Mouse (Mus musculus): ENCODE data around the gene Clnk. TPM values are rescaled to one million over a fixed set of nuclear protein-coding genes. Genes with fewer than 3 reads are reported as not detected.

The Clnk gene
- polyA plus RNA-seq, 1 experiment from 2014 or later = 0.31 TPM

DNA sequence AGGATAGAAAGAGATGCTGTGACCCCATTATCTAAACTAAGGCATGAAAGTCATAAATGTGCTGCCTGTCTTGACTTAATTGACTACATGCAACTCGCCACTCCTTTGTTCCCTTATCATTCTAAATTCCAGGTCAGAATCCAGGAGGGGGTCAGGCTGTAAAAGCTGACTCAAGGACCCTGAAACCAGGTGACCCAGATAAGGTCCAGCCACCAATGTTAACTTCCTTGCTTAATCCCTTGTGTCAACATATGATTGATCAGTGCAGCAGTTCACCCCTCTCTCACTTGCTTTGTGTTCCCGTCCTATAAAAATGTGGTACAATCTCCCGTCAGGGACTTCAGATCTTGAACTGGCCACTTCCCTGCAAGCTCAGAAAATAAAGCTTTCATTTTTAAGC is 31.1 kb downstream of the Clnk start:
- ATAC-seq (ENCODE audit: insufficient number of reproducible peaks, low FRiP score, low TSS enrichment, low read depth) = no peak
- H3K27me3 ChIP-seq = no peaks in the 10 kb centered on the region
- no peak overlapping the region for H3K27ac ChIP-seq
- WGBS = 59% methylated on average over 3 of the region's 3 CpGs
- no peak overlapping the region for H3K4me2 ChIP-seq
- H3K4me3 ChIP-seq = no peak overlapping the region
- no peaks in the 10 kb centered on the region for H3K9me3 ChIP-seq
- no peaks in the 10 kb centered on the region for H3K4me1 ChIP-seq
- H3K9ac ChIP-seq = no peak overlapping the region
- H3K36me3 ChIP-seq = no peaks in the 10 kb centered on the region

DNA sequence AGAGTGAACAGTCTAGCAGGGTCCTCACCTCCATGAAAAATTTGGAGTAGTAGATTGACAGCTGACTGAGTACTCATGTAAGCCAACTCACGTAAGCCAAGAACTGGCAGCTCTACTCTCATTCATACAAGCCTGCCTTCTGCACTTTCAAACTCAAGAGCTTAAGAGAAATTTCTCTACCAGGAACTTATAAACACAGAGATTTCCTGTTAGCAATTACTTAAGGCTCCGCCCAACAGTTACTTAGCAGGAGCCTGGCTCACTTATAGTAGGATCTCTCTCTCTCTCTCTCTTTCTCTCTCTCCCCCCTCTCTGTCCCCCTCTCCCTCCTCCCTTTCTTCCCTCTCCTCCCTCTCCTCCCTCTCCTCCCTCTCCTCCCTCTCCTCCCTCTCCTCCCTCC is 32.3 kb downstream of the Clnk start:
- Histone ChIP-seq H3K4me2 (no peak overlapping the region), H3K9me3 (no peaks in the 10 kb centered on the region), H3K4me1 (no peaks in the 10 kb centered on the region), H3K27me3 (no peaks in the 10 kb centered on the region), H3K36me3 (no peaks in the 10 kb centered on the region), H3K9ac (no peak overlapping the region), H3K4me3 (no peak overlapping the region), H3K27ac (no peak overlapping the region)
- WGBS = 60% methylated on average over 2 of the region's 2 CpGs
- ATAC-seq (ENCODE audit: insufficient number of reproducible peaks, low FRiP score, low TSS enrichment, low read depth) = no peak

DNA sequence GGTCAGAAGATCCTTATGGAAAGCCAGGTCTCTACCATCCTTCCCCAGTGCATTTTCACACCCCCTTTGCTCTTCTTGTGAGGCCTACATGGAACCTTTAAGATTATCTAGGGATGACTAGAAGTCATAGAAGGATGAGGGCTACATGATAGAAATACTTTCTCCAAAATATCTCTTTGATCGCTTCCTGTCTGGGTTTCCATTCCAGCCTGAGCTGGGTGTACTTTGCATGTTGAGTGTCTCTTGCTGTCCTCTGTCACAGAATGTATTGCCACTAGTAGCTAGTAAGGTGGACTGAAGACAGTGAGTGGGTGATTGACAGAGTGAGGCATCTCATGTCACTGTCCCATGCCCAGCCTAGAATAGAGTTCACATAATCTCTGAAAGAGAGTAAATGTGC is 36.6 kb downstream of the Clnk start:
- no peaks in the 10 kb centered on the region for H3K27me3 ChIP-seq
- H3K27ac ChIP-seq = no peak overlapping the region
- no peak overlapping the region for H3K9ac ChIP-seq
- H3K9me3 ChIP-seq = no peaks in the 10 kb centered on the region
- H3K4me3 ChIP-seq = no peak overlapping the region
- no peaks in the 10 kb centered on the region for H3K36me3 ChIP-seq
- WGBS = 98% methylated on average over 1 of the region's 1 CpGs
- H3K4me2 ChIP-seq = no peak overlapping the region
- ATAC-seq (ENCODE audit: insufficient number of reproducible peaks, low FRiP score, low TSS enrichment, low read depth) = no peak
- no peaks in the 10 kb centered on the region for H3K4me1 ChIP-seq

DNA sequence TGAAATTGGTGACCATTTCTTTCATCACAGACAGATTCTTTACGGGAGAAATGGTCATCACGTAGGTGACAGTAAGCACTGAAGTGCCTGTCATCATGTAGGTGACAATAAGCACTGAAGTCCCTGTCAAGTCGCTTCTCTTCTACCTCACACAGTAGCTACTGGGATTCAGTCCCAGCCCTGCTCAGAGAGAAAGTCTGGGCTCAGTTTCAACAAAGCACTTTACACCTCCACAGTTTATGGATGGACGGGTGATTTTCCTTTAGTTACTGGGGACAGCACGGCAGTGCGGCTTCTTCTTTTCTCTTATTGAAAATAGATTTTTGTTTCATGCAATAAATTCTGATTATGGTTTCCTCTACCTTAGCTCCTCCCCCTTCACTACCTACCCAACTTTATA is 49.3 kb downstream of the Clnk start:
- Histone ChIP-seq H3K36me3 (no peaks in the 10 kb centered on the region), H3K27me3 (no peaks in the 10 kb centered on the region), H3K9me3 (no peaks in the 10 kb centered on the region), H3K4me3 (no peak overlapping the region), H3K4me2 (no peak overlapping the region), H3K9ac (no peak overlapping the region), H3K27ac (no peak overlapping the region), H3K4me1 (no peaks in the 10 kb centered on the region)
- no peak for ATAC-seq (ENCODE audit: insufficient number of reproducible peaks, low FRiP score, low TSS enrichment, low read depth)
- WGBS = 69% methylated on average over 6 of the region's 6 CpGs

DNA sequence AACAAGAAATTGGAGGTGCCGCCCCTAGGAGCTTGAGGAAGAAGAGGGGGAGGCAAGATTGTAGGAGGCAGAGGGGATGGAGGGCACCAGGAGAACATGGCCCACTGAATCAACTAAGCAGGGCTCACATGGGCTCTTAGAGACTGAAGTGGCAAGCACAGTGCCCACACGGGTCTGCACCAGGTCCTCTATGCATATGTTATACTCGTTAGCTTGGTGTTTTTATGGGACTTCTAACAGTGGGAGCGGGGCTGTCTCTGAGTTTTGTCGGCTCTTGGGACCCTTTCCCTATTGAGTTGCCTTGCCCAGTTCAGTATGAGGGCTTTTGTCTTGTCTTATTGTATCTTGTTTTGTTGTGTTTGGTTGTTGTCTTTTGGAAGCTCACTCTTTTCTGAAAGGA is 50.0 kb downstream of the Clnk start:
- no peak overlapping the region for H3K4me3 ChIP-seq
- no peak overlapping the region for H3K4me2 ChIP-seq
- no peak overlapping the region for H3K9ac ChIP-seq
- H3K36me3 ChIP-seq = no peaks in the 10 kb centered on the region
- no peaks in the 10 kb centered on the region for H3K27me3 ChIP-seq
- ATAC-seq (ENCODE audit: insufficient number of reproducible peaks, low FRiP score, low TSS enrichment, low read depth) = no peak
- H3K4me1 ChIP-seq = no peaks in the 10 kb centered on the region
- H3K27ac ChIP-seq = no peak overlapping the region
- WGBS = 51% methylated on average over 5 of the region's 5 CpGs
- no peaks in the 10 kb centered on the region for H3K9me3 ChIP-seq

DNA sequence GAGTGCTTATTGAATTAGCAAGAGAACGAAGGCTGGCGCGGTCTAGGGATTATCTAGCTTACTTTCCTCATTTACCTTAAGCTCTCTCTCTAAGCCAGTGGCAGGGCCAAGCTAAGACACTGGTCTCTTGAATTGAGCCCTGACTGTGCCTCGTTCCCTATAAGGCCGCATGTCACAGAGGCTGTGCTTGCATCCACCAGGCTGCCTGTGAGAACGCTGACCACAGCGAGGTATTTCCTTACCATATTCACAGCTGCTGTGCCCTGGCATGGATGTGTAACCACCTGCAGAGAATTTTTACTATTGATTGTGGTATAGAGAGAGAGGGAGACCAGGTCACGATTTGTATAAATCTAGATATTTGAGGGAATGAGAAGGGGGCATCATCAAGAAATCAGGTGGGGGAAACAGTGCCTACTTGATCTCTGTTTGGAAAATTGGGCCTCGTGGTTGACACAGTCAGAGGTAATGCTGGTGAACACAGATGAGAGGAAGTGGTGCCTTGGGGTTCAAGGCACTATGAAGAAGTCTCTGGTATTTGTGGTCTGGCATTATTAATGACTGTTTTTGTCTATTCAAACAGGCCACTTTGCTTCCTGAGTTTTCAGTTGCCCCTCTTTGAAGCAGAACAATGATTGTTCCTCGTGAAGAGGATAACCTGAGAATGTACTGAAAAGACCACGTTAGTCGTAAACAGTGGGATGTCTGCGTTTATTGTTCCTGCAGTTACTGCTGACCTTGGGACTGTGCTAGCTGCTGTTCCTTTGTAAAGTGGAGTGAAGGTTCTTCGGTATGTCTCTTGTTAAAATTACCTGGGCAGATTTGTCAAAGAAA is 52.3 kb downstream of the Clnk start:
- no peaks in the 10 kb centered on the region for H3K27me3 ChIP-seq
- no peak for ATAC-seq (ENCODE audit: insufficient number of reproducible peaks, low FRiP score, low TSS enrichment, low read depth)
- 54% methylated on average over 14 of the region's 14 CpGs for WGBS
- no peak overlapping the region for H3K9ac ChIP-seq
- H3K36me3 ChIP-seq = no peaks in the 10 kb centered on the region
- no peak overlapping the region for H3K4me2 ChIP-seq
- H3K4me3 ChIP-seq = no peak overlapping the region
- H3K9me3 ChIP-seq = no peaks in the 10 kb centered on the region
- no peak overlapping the region for H3K27ac ChIP-seq
- no peaks in the 10 kb centered on the region for H3K4me1 ChIP-seq

DNA sequence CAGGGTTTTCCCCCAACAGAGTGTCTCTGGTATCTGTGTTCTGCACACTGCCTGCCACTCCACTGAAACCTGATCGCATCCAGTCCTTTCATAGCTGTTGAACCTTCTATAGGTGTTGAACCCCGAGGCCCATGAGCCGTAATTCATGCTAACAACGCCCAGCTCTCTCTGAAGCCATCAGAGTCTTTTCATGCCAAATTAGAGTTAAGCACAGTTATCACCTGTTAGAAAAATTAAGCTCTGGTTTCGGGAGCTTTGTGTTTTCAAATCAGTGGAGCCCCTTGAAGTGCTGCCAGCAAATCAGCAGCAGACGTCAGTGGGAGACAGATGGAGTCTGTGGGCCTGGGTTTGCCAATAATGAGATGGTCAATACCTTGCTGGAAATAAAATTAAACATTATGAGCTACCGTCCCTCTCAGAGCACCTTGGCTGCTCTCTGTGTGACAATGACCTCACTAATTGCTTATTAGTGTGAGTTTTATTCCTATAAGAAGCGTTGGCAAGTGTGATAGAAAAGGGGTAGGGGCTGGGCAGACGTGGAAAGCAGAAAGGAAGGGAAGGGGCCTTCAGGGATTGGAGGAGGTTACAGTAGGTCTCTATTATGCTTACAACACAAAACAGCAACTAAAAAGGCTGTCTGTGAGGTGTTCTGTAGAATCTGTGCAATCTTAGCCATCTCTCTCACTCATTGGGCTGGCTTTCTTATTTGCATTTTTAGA is 63.1 kb downstream of the Clnk start:
- H3K27ac ChIP-seq = no peak overlapping the region

DNA sequence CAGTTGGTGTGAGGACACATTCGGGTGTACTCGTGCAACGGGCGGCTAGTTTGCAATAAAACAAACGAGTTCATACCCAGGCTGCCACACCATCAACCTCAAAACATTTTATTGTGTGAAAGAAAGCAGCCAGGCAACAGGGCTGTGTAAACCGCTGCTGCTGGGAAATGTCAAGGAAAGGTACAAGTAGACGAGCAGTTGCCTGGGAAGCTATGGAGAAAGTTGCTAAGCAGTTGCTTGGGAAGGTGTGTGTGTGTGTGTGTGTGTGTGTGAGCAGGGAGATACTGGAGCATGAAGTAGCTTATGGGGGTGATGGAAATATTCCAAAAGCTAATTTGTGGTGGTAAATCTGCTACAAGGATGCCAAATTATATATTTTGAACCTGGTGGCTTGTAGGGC is 63.7 kb downstream of the Clnk start:
- Histone ChIP-seq H3K4me1 (peaks cover 13% of the 10 kb centered on the region), H3K9ac (no peak overlapping the region), H3K9me3 (no peaks in the 10 kb centered on the region), H3K36me3 (no peaks in the 10 kb centered on the region), H3K27ac (no peak overlapping the region), H3K4me2 (0 out of 2 replicates have a peak overlapping the region, but pooled peaks have one; percentile 8), H3K27me3 (0 out of 2 replicates have a peak, but pooled peaks cover 3% of the 10 kb centered on the region), H3K4me3 (no peak overlapping the region)
- no peak for ATAC-seq (ENCODE audit: insufficient number of reproducible peaks, low FRiP score, low TSS enrichment, low read depth)
- 19% methylated on average over 7 of the region's 7 CpGs for WGBS

More for the DNA sequence above, 63.1 kb downstream of the Clnk start:
- no peak overlapping the region for H3K9ac ChIP-seq
- 0 out of 2 replicates have a peak, but pooled peaks cover 3% of the 10 kb centered on the region for H3K27me3 ChIP-seq
- H3K4me2 ChIP-seq = no peak overlapping the region
- H3K36me3 ChIP-seq = no peaks in the 10 kb centered on the region
- H3K9me3 ChIP-seq = no peaks in the 10 kb centered on the region
- peaks cover 13% of the 10 kb centered on the region for H3K4me1 ChIP-seq
- no peak overlapping the region for H3K4me3 ChIP-seq
- WGBS = 15% methylated on average over 9 of the region's 9 CpGs
- ATAC-seq (ENCODE audit: insufficient number of reproducible peaks, low FRiP score, low TSS enrichment, low read depth) = no peak

DNA sequence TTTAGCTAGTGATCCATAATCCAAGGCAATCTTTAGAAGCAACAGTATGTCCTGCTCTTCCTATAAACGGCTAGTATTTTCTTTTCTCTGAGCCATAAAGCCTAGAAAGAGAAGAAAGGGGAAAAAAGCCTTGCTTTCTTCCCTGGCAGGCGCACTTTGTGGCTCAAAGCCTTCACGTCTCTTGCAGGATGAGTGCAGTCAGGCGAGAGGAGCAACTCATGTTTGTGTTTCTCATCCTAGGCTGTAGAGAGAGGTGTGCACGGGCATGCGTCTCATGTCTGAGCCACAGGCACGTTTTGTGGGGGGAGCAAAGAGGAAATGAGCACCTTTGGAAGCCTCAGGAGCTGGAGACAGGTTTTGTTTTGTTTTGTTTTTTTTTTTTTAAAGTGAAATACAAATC is 64.2 kb downstream of the Clnk start:
- H3K4me2 ChIP-seq = peak overlapping the region; percentile 8; the same call in 1 of the 2 replicates
- no peak overlapping the region for H3K9ac ChIP-seq
- H3K27me3 ChIP-seq = 0 out of 2 replicates have a peak, but pooled peaks cover 3% of the 10 kb centered on the region
- H3K27ac ChIP-seq = no peak overlapping the region
- H3K9me3 ChIP-seq = no peaks in the 10 kb centered on the region
- H3K4me1 ChIP-seq = peaks cover 13% of the 10 kb centered on the region
- no peak for ATAC-seq (ENCODE audit: insufficient number of reproducible peaks, low FRiP score, low TSS enrichment, low read depth)
- 23% methylated on average over 7 of the region's 7 CpGs for WGBS
- H3K4me3 ChIP-seq = no peak overlapping the region
- no peaks in the 10 kb centered on the region for H3K36me3 ChIP-seq

DNA sequence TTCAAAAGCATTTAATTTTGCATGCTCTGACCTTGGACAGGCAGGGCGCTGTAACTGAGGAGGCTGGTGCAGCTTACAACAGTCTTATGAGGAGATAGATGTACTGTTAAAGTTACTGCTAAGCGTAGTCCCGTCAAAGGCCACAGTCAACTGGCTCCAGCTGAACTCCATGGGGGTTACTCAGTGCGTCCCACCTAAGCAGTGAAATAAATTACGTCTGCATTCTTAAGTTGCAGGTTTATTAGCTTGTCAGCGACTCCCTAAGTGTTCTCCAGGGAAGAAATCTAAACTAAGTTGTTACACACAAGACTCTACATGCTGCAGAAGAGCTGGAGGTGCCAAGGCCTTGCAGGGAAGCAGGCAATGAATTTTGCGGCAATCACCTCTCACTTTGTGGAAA is 77.7 kb downstream of the Clnk start:
- Histone ChIP-seq H3K4me1 (peaks cover 4% of the 10 kb centered on the region; the same call in 1 of the 2 replicates), H3K9me3 (no peaks in the 10 kb centered on the region), H3K27me3 (no peaks in the 10 kb centered on the region), H3K9ac (no peak overlapping the region), H3K4me2 (no peak overlapping the region), H3K27ac (no peak overlapping the region), H3K4me3 (no peak overlapping the region), H3K36me3 (no peaks in the 10 kb centered on the region)
- no peak for ATAC-seq (ENCODE audit: insufficient number of reproducible peaks, low FRiP score, low TSS enrichment, low read depth)
- 22% methylated on average over 7 of the region's 7 CpGs for WGBS

DNA sequence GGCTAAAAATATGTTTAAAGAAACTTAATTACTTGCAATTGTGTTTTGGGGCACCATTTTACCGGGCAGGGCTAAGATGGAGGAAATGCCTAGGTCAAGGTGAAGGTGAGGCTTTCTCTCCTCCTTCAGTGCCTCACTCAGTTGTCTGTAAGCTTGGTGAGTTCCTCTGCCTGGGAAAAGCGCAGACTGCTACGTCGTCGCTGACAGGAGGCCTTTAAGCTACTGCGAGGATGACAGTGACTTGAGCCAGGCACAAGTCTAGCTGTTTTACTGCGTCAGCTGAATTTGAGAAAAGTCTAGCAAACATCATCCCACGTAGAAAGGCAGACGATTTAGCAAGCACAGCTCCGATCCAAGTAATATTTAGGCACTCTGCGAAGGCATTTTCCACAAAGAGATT is 81.5 kb downstream of the Clnk start:
- H3K4me3 ChIP-seq = no peak overlapping the region
- no peak overlapping the region for H3K9ac ChIP-seq
- 60% methylated on average over 11 of the region's 11 CpGs for WGBS
- H3K27me3 ChIP-seq = no peaks in the 10 kb centered on the region
- no peak overlapping the region for H3K27ac ChIP-seq
- H3K9me3 ChIP-seq = no peaks in the 10 kb centered on the region
- ATAC-seq (ENCODE audit: insufficient number of reproducible peaks, low FRiP score, low TSS enrichment, low read depth) = no peak
- H3K36me3 ChIP-seq = no peaks in the 10 kb centered on the region
- peaks cover 4% of the 10 kb centered on the region; the same call in 1 of the 2 replicates for H3K4me1 ChIP-seq
- no peak overlapping the region for H3K4me2 ChIP-seq

DNA sequence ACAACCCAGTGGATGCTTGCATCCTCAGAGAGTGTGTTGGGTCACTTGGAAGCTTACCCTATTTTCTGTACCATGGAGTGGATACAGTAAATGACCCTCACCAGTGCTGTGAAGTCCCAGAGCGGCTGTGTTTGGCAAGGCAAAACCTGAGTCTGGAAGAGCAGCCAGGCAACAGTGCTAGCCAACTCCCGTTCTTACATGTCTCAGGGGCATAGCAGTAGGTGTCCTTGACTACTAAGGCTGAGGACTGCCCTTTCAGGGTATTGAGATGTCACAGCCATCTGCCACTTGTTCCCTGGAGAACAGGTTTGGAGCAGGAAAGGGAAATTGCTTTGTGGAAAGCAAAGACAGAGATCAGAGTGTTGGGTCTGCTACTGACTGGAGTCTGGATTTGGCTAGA is 85.5 kb downstream of the Clnk start:
- no peak for ATAC-seq (ENCODE audit: insufficient number of reproducible peaks, low FRiP score, low TSS enrichment, low read depth)
- H3K27me3 ChIP-seq = no peaks in the 10 kb centered on the region
- H3K4me3 ChIP-seq = no peak overlapping the region
- H3K27ac ChIP-seq = no peak overlapping the region
- no peak overlapping the region for H3K4me2 ChIP-seq
- no peaks in the 10 kb centered on the region for H3K9me3 ChIP-seq
- no peaks in the 10 kb centered on the region for H3K36me3 ChIP-seq
- H3K9ac ChIP-seq = no peak overlapping the region
- WGBS = 77% methylated on average over 2 of the region's 2 CpGs
- peaks cover 21% of the 10 kb centered on the region for H3K4me1 ChIP-seq

Measured in limb, embryonic 15.5 days (tissue).